Mouse (Mus musculus) erythroid progenitor cell, adult 5-6 weeks (primary cell): Measurements from ENCODE around the gene Batf2. TPM values are rescaled to one million over a fixed set of nuclear protein-coding genes. Genes with fewer than 3 reads are reported as not detected.

Source experiments
- ATAC-seq: replicated peaks from 2 replicates; pipeline ENCODE4 v1.8.0; 2016; ENCODE audit warnings: moderate number of reproducible peaks, mild to moderate bottlenecking, moderate TSS enrichment, inconsistent platforms; ENCODE audit not compliant: poor library complexity, low FRiP score, severe bottlenecking
- total RNA-seq, 2 experiments: library from RNA; stranded (forward) in 1 of 2; stranded (reverse) in 1 of 2; fragments of 150-400 nt in 1 of 2; fragments of 186-747, 209-891 nt in 1 of 2; gene quantifications; 2 replicates each; pipeline versions ENCODE4 v1.2.3 to v1.2.4; 2015 to 2017; ENCODE audit warnings: low replicate concordance in 2 of 2

Batf2 gene
- total RNA-seq, 2 experiments from 2014 or later, result 7.1 TPM; not detected in 1

GRCm38 (mm10) chr19:6216046-6216705, 75.4 kb downstream of the Batf2 start:
- no peak for ATAC-seq

DNA sequence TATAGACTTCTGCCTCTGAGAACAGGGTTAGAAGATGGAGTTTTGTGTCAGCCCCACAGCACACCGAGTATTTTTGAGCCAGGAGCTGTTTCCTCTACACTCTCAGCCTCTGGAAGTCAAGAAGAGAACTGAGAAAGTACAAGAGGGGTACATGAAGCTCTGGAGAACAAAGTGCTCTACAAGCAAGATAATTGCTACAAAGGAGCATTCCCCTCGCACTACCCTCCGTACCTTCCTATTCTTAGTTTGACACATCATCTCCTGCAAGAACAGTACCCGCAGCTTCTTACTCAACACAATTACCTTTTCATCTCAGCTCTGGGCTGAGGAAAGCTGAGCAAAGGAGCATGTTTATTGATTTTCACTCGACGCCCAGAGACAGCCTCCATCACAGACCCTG, 77.8 kb downstream of the Batf2 start:
- no peak for ATAC-seq

Other genes starting within 250 kb of the Batf2 start
Only the 30 nearest of the 31 such genes appear.
- 25.9 and 71.7 TPM in 2 replicates for gene Dpf2, start 228.0 kb upstream of the Batf2 start, total RNA-seq (2015; ENCODE audit: low replicate concordance)
- gene Dpf2, start 228.0 kb upstream of the Batf2 start, total RNA-seq (2017; ENCODE audit: low replicate concordance), result 43.9 and 168 TPM in 2 replicates
- 0.72 TPM in 1 of 2 replicates, not detected in the other for gene Cdc42ep2, start 216.2 kb upstream of the Batf2 start, total RNA-seq (2015; ENCODE audit: low replicate concordance)
- gene Cdc42ep2, start 216.2 kb upstream of the Batf2 start, total RNA-seq (2017; ENCODE audit: low replicate concordance), result not detected in 2 replicates
- gene Pola2, start 176.8 kb upstream of the Batf2 start, total RNA-seq (2015; ENCODE audit: low replicate concordance), result 64.9 and 72.5 TPM in 2 replicates
- gene Pola2, start 176.8 kb upstream of the Batf2 start, total RNA-seq (2017; ENCODE audit: low replicate concordance), result 55.1 and 71.9 TPM in 2 replicates
- not detected in 2 replicates for gene Slc22a20, start 154.8 kb upstream of the Batf2 start, total RNA-seq (2015; ENCODE audit: low replicate concordance)
- gene Slc22a20, start 154.8 kb upstream of the Batf2 start, total RNA-seq (2017; ENCODE audit: low replicate concordance), result not detected in 2 replicates
- 38.1 and 49.7 TPM in 2 replicates for gene Capn1, start 125.1 kb upstream of the Batf2 start, total RNA-seq (2015; ENCODE audit: low replicate concordance)
- gene Capn1, start 125.1 kb upstream of the Batf2 start, total RNA-seq (2017; ENCODE audit: low replicate concordance), result 63.8 and 64.3 TPM in 2 replicates
- 29.3 and 45.8 TPM in 2 replicates for gene Syvn1, start 94.4 kb upstream of the Batf2 start, total RNA-seq (2015; ENCODE audit: low replicate concordance)
- 16.8 and 20.8 TPM in 2 replicates for gene Syvn1, start 94.4 kb upstream of the Batf2 start, total RNA-seq (2017; ENCODE audit: low replicate concordance)
- 27.2 and 31.4 TPM in 2 replicates for gene Mrpl49, start 83.2 kb upstream of the Batf2 start, total RNA-seq (2015; ENCODE audit: low replicate concordance)
- 13.0 and 40.8 TPM in 2 replicates for gene Mrpl49, start 83.2 kb upstream of the Batf2 start, total RNA-seq (2017; ENCODE audit: low replicate concordance)
- gene Fau, start 83.1 kb upstream of the Batf2 start, total RNA-seq (2015; ENCODE audit: low replicate concordance), result 666 and 864 TPM in 2 replicates
- 450 and 703 TPM in 2 replicates for gene Fau, start 83.1 kb upstream of the Batf2 start, total RNA-seq (2017; ENCODE audit: low replicate concordance)
- 5.9 and 7.2 TPM in 2 replicates for gene Znhit2, start 79.8 kb upstream of the Batf2 start, total RNA-seq (2015; ENCODE audit: low replicate concordance)
- gene Znhit2, start 79.8 kb upstream of the Batf2 start, total RNA-seq (2017; ENCODE audit: low replicate concordance), result 3.0 and 5.7 TPM in 2 replicates
- 14.1 TPM in 1 of 2 replicates, not detected in the other for gene Tm7sf2, start 72.6 kb upstream of the Batf2 start, total RNA-seq (2015; ENCODE audit: low replicate concordance)
- 1.9 TPM in 1 of 2 replicates, not detected in the other for gene Tm7sf2, start 72.6 kb upstream of the Batf2 start, total RNA-seq (2017; ENCODE audit: low replicate concordance)
- 17.3 and 30.2 TPM in 2 replicates for gene Vps51, start 63.8 kb upstream of the Batf2 start, total RNA-seq (2015; ENCODE audit: low replicate concordance)
- 10.5 and 10.9 TPM in 2 replicates for gene Vps51, start 63.8 kb upstream of the Batf2 start, total RNA-seq (2017; ENCODE audit: low replicate concordance)
- gene Tmem262, start 61.0 kb upstream of the Batf2 start, total RNA-seq (2015; ENCODE audit: low replicate concordance), result not detected in 2 replicates
- not detected in 2 replicates for gene Tmem262, start 61.0 kb upstream of the Batf2 start, total RNA-seq (2017; ENCODE audit: low replicate concordance)
- gene Gm28374, start 58.7 kb upstream of the Batf2 start, total RNA-seq (2015; ENCODE audit: low replicate concordance), result not detected in 2 replicates
- gene Gm28374, start 58.7 kb upstream of the Batf2 start, total RNA-seq (2017; ENCODE audit: low replicate concordance), result not detected in 2 replicates
- gene Zfpl1, start 56.0 kb upstream of the Batf2 start, total RNA-seq (2015; ENCODE audit: low replicate concordance), result 6.3 and 6.5 TPM in 2 replicates
- gene Zfpl1, start 56.0 kb upstream of the Batf2 start, total RNA-seq (2017; ENCODE audit: low replicate concordance), result 20.0 and 23.5 TPM in 2 replicates
- 70.3 and 72.1 TPM in 2 replicates for gene Cdca5, start 56.0 kb upstream of the Batf2 start, total RNA-seq (2015; ENCODE audit: low replicate concordance)
- 56.7 and 64.8 TPM in 2 replicates for gene Cdca5, start 56.0 kb upstream of the Batf2 start, total RNA-seq (2017; ENCODE audit: low replicate concordance)
- 21.4 TPM in 1 of 2 replicates, not detected in the other for gene AC131692.1, start 46.6 kb upstream of the Batf2 start, total RNA-seq (2015; ENCODE audit: low replicate concordance)
- gene AC131692.1, start 46.6 kb upstream of the Batf2 start, total RNA-seq (2017; ENCODE audit: low replicate concordance), result 12.1 and 29.4 TPM in 2 replicates
- 14.7 and 15.9 TPM in 2 replicates for gene Naaladl1, start 35.2 kb upstream of the Batf2 start, total RNA-seq (2015; ENCODE audit: low replicate concordance)
- gene Naaladl1, start 35.2 kb upstream of the Batf2 start, total RNA-seq (2017; ENCODE audit: low replicate concordance), result 6.4 and 9.8 TPM in 2 replicates
- 2.5 and 5.9 TPM in 2 replicates for gene Sac3d1, start 22.3 kb upstream of the Batf2 start, total RNA-seq (2015; ENCODE audit: low replicate concordance)
- gene Sac3d1, start 22.3 kb upstream of the Batf2 start, total RNA-seq (2017; ENCODE audit: low replicate concordance), result 4.4 and 4.6 TPM in 2 replicates
- gene Snx15, start 12.7 kb upstream of the Batf2 start, total RNA-seq (2015; ENCODE audit: low replicate concordance), result 52.8 and 61.6 TPM in 2 replicates
- 23.8 and 39.4 TPM in 2 replicates for gene Snx15, start 12.7 kb upstream of the Batf2 start, total RNA-seq (2017; ENCODE audit: low replicate concordance)
- gene Arl2, start 565 bp downstream of the Batf2 start, total RNA-seq (2015; ENCODE audit: low replicate concordance), result 17.2 and 19.8 TPM in 2 replicates
- 9.4 and 17.3 TPM in 2 replicates for gene Arl2, start 565 bp downstream of the Batf2 start, total RNA-seq (2017; ENCODE audit: low replicate concordance)
- gene Majin, start 43.4 kb downstream of the Batf2 start, total RNA-seq (2015; ENCODE audit: low replicate concordance), result not detected in 2 replicates
- not detected in 2 replicates for gene Majin, start 43.4 kb downstream of the Batf2 start, total RNA-seq (2017; ENCODE audit: low replicate concordance)
- not detected in 2 replicates for gene Gpha2, start 85.4 kb downstream of the Batf2 start, total RNA-seq (2015; ENCODE audit: low replicate concordance)
- gene Gpha2, start 85.4 kb downstream of the Batf2 start, total RNA-seq (2017; ENCODE audit: low replicate concordance), result not detected in 2 replicates
- gene Ppp2r5b, start 94.9 kb downstream of the Batf2 start, total RNA-seq (2015; ENCODE audit: low replicate concordance), result 52.6 and 79.6 TPM in 2 replicates
- gene Ppp2r5b, start 94.9 kb downstream of the Batf2 start, total RNA-seq (2017; ENCODE audit: low replicate concordance), result 117 and 224 TPM in 2 replicates
- 13.8 and 18.0 TPM in 2 replicates for gene Atg2a, start 100.7 kb downstream of the Batf2 start, total RNA-seq (2015; ENCODE audit: low replicate concordance)
- 18.4 and 18.6 TPM in 2 replicates for gene Atg2a, start 100.7 kb downstream of the Batf2 start, total RNA-seq (2017; ENCODE audit: low replicate concordance)
- 20.1 and 23.4 TPM in 2 replicates for gene Ehd1, start 135.7 kb downstream of the Batf2 start, total RNA-seq (2015; ENCODE audit: low replicate concordance)
- gene Ehd1, start 135.7 kb downstream of the Batf2 start, total RNA-seq (2017; ENCODE audit: low replicate concordance), result 17.5 and 30.7 TPM in 2 replicates
- gene Cdc42bpg, start 165.5 kb downstream of the Batf2 start, total RNA-seq (2015; ENCODE audit: low replicate concordance), result 0.36 TPM in 1 of 2 replicates, not detected in the other
- gene Cdc42bpg, start 165.5 kb downstream of the Batf2 start, total RNA-seq (2017; ENCODE audit: low replicate concordance), result 1.4 and 1.5 TPM in 2 replicates
- 5.4 and 23.9 TPM in 2 replicates for gene Men1, start 194.0 kb downstream of the Batf2 start, total RNA-seq (2015; ENCODE audit: low replicate concordance)
- gene Men1, start 194.0 kb downstream of the Batf2 start, total RNA-seq (2017; ENCODE audit: low replicate concordance), result 10.0 and 17.1 TPM in 2 replicates
- 14.7 and 19.8 TPM in 2 replicates for gene Map4k2, start 200.2 kb downstream of the Batf2 start, total RNA-seq (2015; ENCODE audit: low replicate concordance)
- gene Map4k2, start 200.2 kb downstream of the Batf2 start, total RNA-seq (2017; ENCODE audit: low replicate concordance), result 19.4 and 37.7 TPM in 2 replicates
- 145 and 153 TPM in 2 replicates for gene Sf1, start 222.7 kb downstream of the Batf2 start, total RNA-seq (2015; ENCODE audit: low replicate concordance)
- 171 and 223 TPM in 2 replicates for gene Sf1, start 222.7 kb downstream of the Batf2 start, total RNA-seq (2017; ENCODE audit: low replicate concordance)
- 2.2 and 4.6 TPM in 2 replicates for gene Pygm, start 243.4 kb downstream of the Batf2 start, total RNA-seq (2015; ENCODE audit: low replicate concordance)
- gene Pygm, start 243.4 kb downstream of the Batf2 start, total RNA-seq (2017; ENCODE audit: low replicate concordance), result 0.64 and 2.6 TPM in 2 replicates